Mouse (Mus musculus): ENCODE results near the gene Fbxo31.

DNA sequence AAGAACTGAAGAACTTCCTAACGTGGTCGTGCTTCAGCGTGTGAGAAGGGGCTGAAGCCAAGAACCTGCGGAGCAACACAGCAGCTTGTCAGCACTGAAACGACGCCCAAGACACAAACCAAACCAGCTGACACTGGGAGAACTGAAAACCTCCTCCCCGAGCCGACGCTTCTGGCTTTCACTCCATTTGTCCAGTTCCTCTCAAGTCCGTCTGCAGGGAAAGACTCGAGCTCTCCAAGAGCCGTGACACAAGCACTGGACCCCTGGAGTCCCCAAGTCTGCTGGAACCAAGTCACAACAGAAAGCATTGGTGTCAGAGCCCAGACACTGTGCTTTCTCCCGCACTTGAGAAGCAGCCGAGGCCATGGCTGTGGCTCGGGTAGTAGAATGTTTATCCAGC is 30.6 kb upstream of the Fbxo31 start:
- TF ChIP-seq CTCF (IDR thresholded peaks at IDR 0.05 in 2 of 3, conservative IDR thresholded peaks at IDR 0.05 in 1 of 3; ENCODE audit: control insufficient read depth in 1 of 3, insufficient read depth in 1 of 3, low read depth in 2 of 3, low read length in 3 of 3, poor library complexity in 1 of 3, severe bottlenecking in 1 of 3) (no peak), POLR2A (IDR thresholded peaks at IDR 0.05; ENCODE audit: control insufficient read depth in 1 of 2, insufficient read depth in 1 of 2, low read depth in 1 of 2, low read length in 2 of 2, poor library complexity in 1 of 2) (no peak)

Data from MEL (cell line).